Mouse (Mus musculus) C3H10T1/2 (cell line): ENCODE measurements around the gene Gk5. TPM values are rescaled to one million over a fixed set of nuclear protein-coding genes. Genes with fewer than 3 reads are reported as not detected.

ENCODE experiments used
- polyA plus RNA-seq, 2 experiments: library from polyadenylated mRNA; unstranded; fragments of >200 nt; fragmentation: generic; extraction: Trizol; gene quantifications; one replicate each; pipeline ENCODE4 v1.2.1; 2012; ENCODE audit warnings: missing spikeins in 2 of 2

Gk5 gene
- polyA plus RNA-seq = 1 to 10 TPM in 1 of 2 experiments, under 1 TPM in 1; 0.09 to 1.0 TPM

GRCm38 (mm10) chr9:96118861-96119772 lies at the start of gene Gk5:
TSS of gene Gk5 (plus strand) at chr9:96119362.

GRCm38 (mm10) chr9:96195885-96196622 lies 76.9 kb downstream of the Gk5 start, which contains the start of gene Tfdp2:
TSS of gene Tfdp2 (plus strand) at chr9:96196275.

Other genes starting within 250 kb of the Gk5 start
- gene Xrn1, start 164.6 kb upstream of the Gk5 start, polyA plus RNA-seq = 1 to 10 TPM in 1 of 2 experiments, under 1 TPM in 1; 0.25 to 2.8 TPM
- 1 to 10 TPM in 1 of 2 experiments, under 1 TPM in 1; 0.98 to 4.8 TPM for gene Tfdp2, start 76.9 kb downstream of the Gk5 start, polyA plus RNA-seq
- gene Atp1b3, start 245.1 kb downstream of the Gk5 start, polyA plus RNA-seq = 10 to 100 TPM; 18.0 to 42.1 TPM